Mouse (Mus musculus): ENCODE data around the gene Gfap.

GRCm38 (mm10) chr11:102898408-102898807 lies 2.3 kb downstream of the Gfap start:
- TF ChIP-seq CTCF (IDR thresholded peaks at IDR 0.05; ENCODE audit: low read depth, low read length), result no peak
- TF ChIP-seq POLR2A (IDR thresholded peaks at IDR 0.05; ENCODE audit: borderline replicate concordance, low read depth, low read length), result no peak
